Mouse (Mus musculus) liver, postnatal 0 days (tissue): ENCODE results near the gene Grm7.

Experiments used
- CTCF ChIP-seq: sonication (generic); IDR thresholded peaks from 2 replicates; pipeline ENCODE4 v1.5.1; 2016; ENCODE audit warnings: antibody characterized with exemption, low read depth
- EP300 ChIP-seq: IDR thresholded peaks from 2 replicates; pipeline ENCODE4 v1.6.1; 2016; ENCODE audit warnings: antibody characterized with exemption, low read depth, mild to moderate bottlenecking

- TF ChIP-seq CTCF (no peak), EP300 (no peak)
Observed at GRCm38 (mm10) chr6:111510768-111511459, 865.5 kb downstream of the Grm7 start.
